Comparison of ENCODE assay signal across 8 mouse cellular contexts in genomic region chr7:3390413-3391080, GRCm38 (mm10). TPM values are rescaled to one million over a fixed set of nuclear protein-coding genes. Genes with fewer than 3 reads are reported as not detected.
A peak's percentile ranks its signal among the peaks of the same experiment; 100 is the strongest.
DNase-seq lines count a peak whose midpoint lies in the region; ATAC-seq and TF ChIP-seq lines count a peak whose summit lies in the region.

Gene Cacng8, plus strand, starts transcription at chr7:3390683.

- H3K27me3 ChIP-seq in heart, embryonic 11.5 days (ENCODE audit: control insufficient read depth, insufficient read depth, low read length): no peaks in the 10 kb centered on the region
- H3K27me3 ChIP-seq in ES-Bruce4 (ENCODE audit: control insufficient read depth, insufficient read depth, low read length, poor library complexity, severe bottlenecking): no peaks in the 10 kb centered on the region
- no peaks in the 10 kb centered on the region for H3K27me3 ChIP-seq in forebrain, embryonic 16.5 days (replicated peaks; ENCODE audit: control insufficient read depth, insufficient read depth, low read length)
- H3K27me3 ChIP-seq in limb, embryonic 13.5 days: no peaks in the 10 kb centered on the region

- TF ChIP-seq EP300 in ES-Bruce4 (IDR thresholded peaks at IDR 0.05; ENCODE audit: insufficient read depth, low read depth, low read length): no peak

- H3K27ac ChIP-seq in heart, embryonic 11.5 days (ENCODE audit: low read depth, low read length): 0 out of 2 replicates have a peak within 1 kb of the TSS, but pooled peaks have one; percentile 29
- 0 out of 2 replicates have a peak within 1 kb of the TSS, but pooled peaks have one; percentile 59 for H3K27ac ChIP-seq in ES-Bruce4 (ENCODE audit: insufficient read depth, low read length)
- H3K27ac ChIP-seq in forebrain, embryonic 16.5 days (ENCODE audit: low read length): peak within 1 kb of the TSS; percentile 76
- peak within 1 kb of the TSS; percentile 44; the same call in 1 of the 2 replicates for H3K27ac ChIP-seq in limb, embryonic 13.5 days

- ATAC-seq in heart, embryonic 11.5 days (replicated peaks; ENCODE audit: insufficient number of reproducible peaks, low FRiP score, low TSS enrichment): no peak
- peak; percentile 52 for ATAC-seq in forebrain, embryonic 16.5 days
- ATAC-seq in limb, embryonic 13.5 days (ENCODE audit: low FRiP score, low read depth): 0 out of 2 replicates have a peak, but pooled peaks have one; percentile 6

- TF ChIP-seq POLR2A in ES-Bruce4 (IDR thresholded peaks at IDR 0.05; ENCODE audit: insufficient read depth, low read length): no peak

- H3K4me3 ChIP-seq in heart, embryonic 11.5 days (ENCODE audit: low read depth, low read length): peak within 1 kb of the TSS; percentile 27
- H3K4me3 ChIP-seq in ES-Bruce4 (ENCODE audit: low read depth, low read length): peak within 1 kb of the TSS; percentile 76
- peak within 1 kb of the TSS; percentile 65 for H3K4me3 ChIP-seq in forebrain, embryonic 16.5 days (replicated peaks; ENCODE audit: low read length)
- peak within 1 kb of the TSS; percentile 44 for H3K4me3 ChIP-seq in limb, embryonic 13.5 days

- H3K4me2 ChIP-seq in heart, embryonic 11.5 days: peak within 1 kb of the TSS; percentile 55
- H3K4me2 ChIP-seq in forebrain, embryonic 16.5 days (ENCODE audit: low read length): peak within 1 kb of the TSS; percentile 85
- H3K4me2 ChIP-seq in limb, embryonic 13.5 days (replicated peaks): peak within 1 kb of the TSS; percentile 73

- intact Hi-C loops in heart, postnatal 36 days (cut with DNase I): no loop called here

- H3K9ac ChIP-seq in heart, embryonic 11.5 days (ENCODE audit: low read depth, low read length): no peak within 1 kb of the TSS
- peak within 1 kb of the TSS; percentile 66 for H3K9ac ChIP-seq in ES-Bruce4 (ENCODE audit: low read depth, poor library complexity, severe bottlenecking)
- peak within 1 kb of the TSS; percentile 80 for H3K9ac ChIP-seq in forebrain, embryonic 16.5 days (replicated peaks; ENCODE audit: low read depth, low read length)
- peak within 1 kb of the TSS; percentile 61 for H3K9ac ChIP-seq in limb, embryonic 13.5 days

- no peaks in the 10 kb centered on the region for H3K9me3 ChIP-seq in heart, embryonic 11.5 days (replicated peaks; ENCODE audit: control insufficient read depth, low read length)
- H3K9me3 ChIP-seq in ES-Bruce4 (replicated peaks; ENCODE audit: control insufficient read depth, insufficient read depth, low read length, poor library complexity, severe bottlenecking): no peaks in the 10 kb centered on the region
- H3K9me3 ChIP-seq in forebrain, embryonic 16.5 days (ENCODE audit: control insufficient read depth, low read length): no peaks in the 10 kb centered on the region
- H3K9me3 ChIP-seq in limb, embryonic 13.5 days: no peaks in the 10 kb centered on the region

- H3K36me3 ChIP-seq in heart, embryonic 11.5 days (ENCODE audit: control insufficient read depth, insufficient read depth, low read length): no peaks in the 10 kb centered on the region
- H3K36me3 ChIP-seq in ES-Bruce4 (ENCODE audit: control insufficient read depth, insufficient read depth, low read length, poor library complexity, severe bottlenecking): no peaks in the 10 kb centered on the region
- H3K36me3 ChIP-seq in forebrain, embryonic 16.5 days (ENCODE audit: control insufficient read depth, insufficient read depth): peaks cover 4% of the 10 kb centered on the region
- peaks cover 13% of the 10 kb centered on the region for H3K36me3 ChIP-seq in limb, embryonic 13.5 days

- 2% methylated on average over 7 of the region's 7 CpGs for WGBS in heart, embryonic 11.5 days (ENCODE audit: insufficient replicate concordance)
- WGBS in forebrain, embryonic 16.5 days: 1% methylated on average over 7 of the region's 7 CpGs
- WGBS in limb, embryonic 13.5 days: under 1% methylated on average over 7 of the region's 7 CpGs

- DNase-seq in heart, postnatal 36 days: no peak
- DNase-seq in adrenal gland, postnatal 25 days: no peak
- DNase-seq in gastrocnemius, adult 8-10 months (ENCODE audit: low spot score in 2 of 2): no peak
- DNase-seq in adrenal gland, adult 18-20 months (ENCODE audit: low spot score in 2 of 2): no peak

- 0 out of 2 replicates have a peak, but pooled peaks cover 2% of the 10 kb centered on the region for H3K4me1 ChIP-seq in heart, embryonic 11.5 days (ENCODE audit: control insufficient read depth, insufficient read depth, low read length)
- H3K4me1 ChIP-seq in ES-Bruce4 (ENCODE audit: control insufficient read depth, insufficient read depth, low read length): peaks cover 2% of the 10 kb centered on the region
- peaks cover 53% of the 10 kb centered on the region for H3K4me1 ChIP-seq in forebrain, embryonic 16.5 days (replicated peaks; ENCODE audit: control insufficient read depth, insufficient read depth, low read length)
- H3K4me1 ChIP-seq in limb, embryonic 13.5 days: peaks cover 39% of the 10 kb centered on the region

- no peak for TF ChIP-seq CTCF in ES-Bruce4 (IDR thresholded peaks at IDR 0.05; ENCODE audit: low read depth, low read length)

RNA-seq across cellular contexts. Expression of gene Cacng8, which starts in this region (rescaled TPM):
- polyA plus RNA-seq in heart, embryonic 11.5 days (2014; fragmentation: Nextera tagmentation; extraction: Ambion mirVana): 1.7 and 1.8 TPM in 2 replicates
- not detected for total RNA-seq in heart, postnatal 36 days (2021)
- polyA plus RNA-seq in ES-Bruce4 (2011; ENCODE audit: insufficient read depth, insufficient read length, low read depth, missing spikeins): 5.2 and 7.6 TPM in 2 replicates
- polyA plus RNA-seq in forebrain, embryonic 16.5 days (2015; fragmentation: Nextera tagmentation; extraction: Ambion mirVana): 12.9 and 16.4 TPM in 2 replicates
- 6.5 and 6.8 TPM in 2 replicates for polyA plus RNA-seq in limb, embryonic 13.5 days (2015; fragmentation: Nextera tagmentation; extraction: Ambion mirVana)
- 2.5 and 5.1 TPM in 2 replicates for total RNA-seq in adrenal gland, postnatal 25 days (2021)
- total RNA-seq in gastrocnemius, adult 8-10 months (2022): not detected
- 1 to 10 TPM; 1.7 to 3.5 TPM for total RNA-seq in adrenal gland, adult 18-20 months (2021)
